Mouse (Mus musculus): Measurements from ENCODE around the gene Ptcd1. TPM values are rescaled to one million over a fixed set of nuclear protein-coding genes. Genes with fewer than 3 reads are reported as not detected.
A peak's percentile ranks its signal among the peaks of the same experiment; 100 is the strongest.

Gene Ptcd1
- total and polyA plus RNA-seq, 3 experiments = 21.0 to 22.3 TPM; not detected in 1

GRCm38 (mm10) chr5:145178461-145178980, 11.6 kb upstream of the Ptcd1 start:
- Histone ChIP-seq H3K27ac (ENCODE audit: control insufficient read depth, low read depth, low read length) (no peak overlapping the region), H3K9ac (ENCODE audit: control insufficient read depth, low read depth, low read length, poor library complexity, severe bottlenecking) (no peak overlapping the region), H3K4me1 (ENCODE audit: control insufficient read depth in 1 of 2, insufficient read depth in 2 of 2, low read length in 2 of 2) (no peaks in the 10 kb centered on the region), H3K9me3 (replicated peaks; ENCODE audit: insufficient read depth, low read length) (no peaks in the 10 kb centered on the region), H3K79me2 (ENCODE audit: control insufficient read depth, insufficient read depth, low read length, poor library complexity) (no peaks in the 10 kb centered on the region), H3K27me3 (ENCODE audit: control insufficient read depth in 1 of 2, insufficient read depth in 2 of 2, low read length in 2 of 2) (no peaks in the 10 kb centered on the region), H3K4me3 (ENCODE audit: control insufficient read depth in 1 of 2, insufficient read depth in 1 of 2, low read depth in 2 of 2, low read length in 2 of 2) (no peak overlapping the region), H3K36me3 (ENCODE audit: control insufficient read depth in 1 of 2, insufficient read depth in 2 of 2, low read length in 2 of 2) (peaks cover 0 to 15% of the 10 kb centered on the region in 2 experiments; a peak in 2 of 4 replicates)
- TF ChIP-seq SMC3 (IDR thresholded peaks at IDR 0.05; ENCODE audit: low read depth, low read length) = no peak
- TF ChIP-seq RAD21 (IDR thresholded peaks at IDR 0.05; ENCODE audit: low read depth, low read length) = no peak
- TF ChIP-seq SIN3A (IDR thresholded peaks at IDR 0.05; ENCODE audit: low read length) = no peak
- no peak for TF ChIP-seq POLR2AphosphoS2 (IDR thresholded peaks at IDR 0.05; ENCODE audit: low read length)
- TF ChIP-seq GABPA (IDR thresholded peaks at IDR 0.05; ENCODE audit: low read depth, low read length) = no peak
- TF ChIP-seq ZMIZ1 (IDR thresholded peaks at IDR 0.05; ENCODE audit: low read depth, low read length) = no peak
- no peak for DNase-seq (ENCODE audit: low read depth, low spot score)

GRCm38 (mm10) chr5:145167306-145167661, 376 bp upstream of the Ptcd1 start:
- Histone ChIP-seq H3K79me2 (ENCODE audit: control insufficient read depth, insufficient read depth, low read length, poor library complexity) (peaks cover 31% of the 10 kb centered on the region), H3K9ac (ENCODE audit: control insufficient read depth, low read depth, low read length, poor library complexity, severe bottlenecking) (peak overlapping the region; percentile 94), H3K4me3 (ENCODE audit: control insufficient read depth in 1 of 2, insufficient read depth in 1 of 2, low read depth in 2 of 2, low read length in 2 of 2) (peak overlapping the region; percentile 97 to 99), H3K36me3 (ENCODE audit: control insufficient read depth in 1 of 2, insufficient read depth in 2 of 2, low read length in 2 of 2) (peaks cover 9% of the 10 kb centered on the region in 2 experiments), H3K4me1 (ENCODE audit: control insufficient read depth in 1 of 2, insufficient read depth in 2 of 2, low read length in 2 of 2) (peaks cover 0 to 10% of the 10 kb centered on the region in 2 experiments; a peak in 3 of 4 replicates), H3K9me3 (replicated peaks; ENCODE audit: insufficient read depth, low read length) (no peaks in the 10 kb centered on the region), H3K27ac (ENCODE audit: control insufficient read depth, low read depth, low read length) (peak overlapping the region; percentile 54), H3K27me3 (ENCODE audit: control insufficient read depth in 1 of 2, insufficient read depth in 2 of 2, low read length in 2 of 2) (no peaks in the 10 kb centered on the region)
- DNase-seq (ENCODE audit: low read depth, low spot score) = no peak
- TF ChIP-seq POLR2A (IDR thresholded peaks at IDR 0.05; ENCODE audit: control insufficient read depth in 1 of 2, insufficient read depth in 1 of 2, low read depth in 1 of 2, low read length in 2 of 2, poor library complexity in 1 of 2) = 0 out of 4 replicates have a peak, but pooled peaks have one; percentile 11 to 39
- TF ChIP-seq ZC3H11A (IDR thresholded peaks at IDR 0.05; ENCODE audit: low read depth, low read length) = no peak

DNA sequence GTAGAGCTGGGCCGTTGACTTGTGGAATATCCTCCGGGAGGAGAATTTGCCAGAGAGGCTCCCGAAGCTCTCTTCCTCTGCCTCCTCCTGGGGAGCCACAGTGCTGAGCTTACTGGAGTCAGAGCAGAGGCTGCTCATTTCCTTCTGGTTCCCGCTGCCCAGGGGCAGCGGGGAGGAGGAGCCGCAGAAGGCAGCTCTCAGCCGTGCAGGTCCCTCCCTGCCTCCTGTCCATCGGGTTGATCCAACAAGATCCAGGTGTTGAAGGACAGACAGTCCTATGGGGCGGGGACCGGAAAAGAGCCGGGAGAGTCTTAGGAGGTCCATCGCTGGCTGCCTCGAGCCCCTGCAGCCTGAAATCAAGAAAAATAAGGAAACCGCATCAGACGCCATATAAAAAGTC, 1.7 kb downstream of the Ptcd1 start:
- Histone ChIP-seq H3K27ac (ENCODE audit: control insufficient read depth, low read depth, low read length) (no peak overlapping the region), H3K27me3 (ENCODE audit: control insufficient read depth in 1 of 2, insufficient read depth in 2 of 2, low read length in 2 of 2) (no peaks in the 10 kb centered on the region), H3K9ac (ENCODE audit: control insufficient read depth, low read depth, low read length, poor library complexity, severe bottlenecking) (no peak overlapping the region), H3K4me1 (ENCODE audit: control insufficient read depth in 1 of 2, insufficient read depth in 2 of 2, low read length in 2 of 2) (peaks cover 0 to 10% of the 10 kb centered on the region in 2 experiments; a peak in 3 of 4 replicates), H3K9me3 (replicated peaks; ENCODE audit: insufficient read depth, low read length) (no peaks in the 10 kb centered on the region), H3K36me3 (ENCODE audit: control insufficient read depth in 1 of 2, insufficient read depth in 2 of 2, low read length in 2 of 2) (peaks cover 2 to 9% of the 10 kb centered on the region in 2 experiments), H3K4me3 (ENCODE audit: control insufficient read depth in 1 of 2, insufficient read depth in 1 of 2, low read depth in 2 of 2, low read length in 2 of 2) (no peak overlapping the region), H3K79me2 (ENCODE audit: control insufficient read depth, insufficient read depth, low read length, poor library complexity) (peaks cover 31% of the 10 kb centered on the region)
- no peak for DNase-seq (ENCODE audit: low read depth, low spot score)
- no peak for TF ChIP-seq POLR2AphosphoS5 (IDR thresholded peaks at IDR 0.05; ENCODE audit: borderline replicate concordance, low read depth, low read length)
- no peak for TF ChIP-seq CHD1 (IDR thresholded peaks at IDR 0.05; ENCODE audit: low read depth, low read length)
- no peak for TF ChIP-seq UBTF (IDR thresholded peaks at IDR 0.05; ENCODE audit: borderline replicate concordance, insufficient read depth, low read depth, low read length)
- TF ChIP-seq GATA1 (IDR thresholded peaks at IDR 0.05; ENCODE audit: low read depth, low read length) = no peak
- no peak for TF ChIP-seq POLR2AphosphoS2 (IDR thresholded peaks at IDR 0.05; ENCODE audit: low read length)
- no peak for TF ChIP-seq MAZ (IDR thresholded peaks at IDR 0.05; ENCODE audit: low read depth, low read length)
- no peak for TF ChIP-seq ZMIZ1 (IDR thresholded peaks at IDR 0.05; ENCODE audit: low read depth, low read length)
- no peak for TF ChIP-seq POLR2A (IDR thresholded peaks at IDR 0.05; ENCODE audit: control insufficient read depth in 1 of 2, insufficient read depth in 1 of 2, low read depth in 1 of 2, low read length in 2 of 2, poor library complexity in 1 of 2)

Measured in MEL (cell line).